Mouse (Mus musculus): ENCODE measurements at regions not wholly inside any gene's neighbourhood (a gene's known extent, or its start where the extent isn't known, plus 50 kb on each side); places are given as distances from the start of the nearest gene placed in this dataset.
A peak's percentile ranks its signal among the peaks of the same experiment; 100 is the strongest.

DNA sequence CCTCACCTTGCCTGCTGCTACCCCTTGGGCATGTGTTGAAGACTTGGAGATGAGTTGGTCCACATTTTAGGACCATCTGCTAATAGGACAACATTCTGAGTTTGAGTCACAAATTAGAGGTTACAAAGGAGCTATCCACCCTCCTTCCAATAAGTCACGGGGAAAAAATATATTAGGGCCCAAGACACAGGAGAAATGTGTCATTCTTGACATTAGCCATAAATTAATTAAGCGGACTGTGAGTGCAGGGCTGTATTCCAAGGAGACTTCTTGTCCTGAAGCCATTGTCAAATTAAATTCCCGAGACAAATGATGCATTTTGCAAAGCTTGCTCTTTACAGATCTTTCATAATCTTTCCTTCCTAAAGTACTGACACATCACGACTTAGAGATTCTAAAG lies 79.2 kb downstream of the 1700020N01Rik start:
- DNase-seq (ENCODE audit: low spot score) = no peak

DNA sequence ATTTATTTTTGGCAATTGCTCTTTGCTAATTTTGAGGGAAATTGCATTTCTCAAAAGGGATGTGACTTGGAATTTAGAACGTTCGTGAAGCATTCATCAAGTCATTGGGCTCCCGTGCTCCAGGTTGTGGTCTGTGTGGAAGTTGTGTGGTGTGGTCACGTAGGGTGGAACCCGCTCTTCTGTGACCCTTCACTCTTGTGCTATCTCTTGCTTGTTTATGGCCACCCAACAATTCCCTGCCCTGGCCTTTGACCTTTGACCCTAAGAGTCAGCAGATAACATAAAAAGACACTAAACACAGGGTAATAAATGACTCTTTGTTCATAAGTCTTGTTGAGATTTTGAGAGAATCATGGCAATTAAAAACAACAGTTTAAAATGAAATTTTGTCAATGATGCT lies 79.7 kb downstream of the 1700020N01Rik start:
- no peak for DNase-seq (ENCODE audit: low spot score)

DNA sequence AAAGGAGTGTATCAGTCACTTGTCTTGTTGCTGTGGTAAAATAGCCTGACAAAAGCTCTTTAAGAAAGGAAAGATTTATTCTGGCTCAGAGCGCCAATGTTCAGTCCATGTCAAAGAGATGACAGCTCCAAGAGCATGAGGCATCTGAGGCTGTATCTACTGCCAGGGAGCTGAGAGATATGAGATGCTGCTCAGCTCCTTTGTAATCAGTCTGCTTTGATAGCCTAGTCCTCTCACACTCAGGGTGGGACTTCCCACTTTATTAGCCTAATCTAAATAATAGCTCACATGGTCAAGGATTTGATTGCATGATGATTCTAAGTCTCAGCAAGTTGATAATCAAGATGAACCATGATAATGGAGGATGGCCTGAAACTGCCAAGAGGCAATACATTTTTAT lies 80.9 kb downstream of the 1700020N01Rik start:
- no peak for DNase-seq (ENCODE audit: low spot score)

DNA sequence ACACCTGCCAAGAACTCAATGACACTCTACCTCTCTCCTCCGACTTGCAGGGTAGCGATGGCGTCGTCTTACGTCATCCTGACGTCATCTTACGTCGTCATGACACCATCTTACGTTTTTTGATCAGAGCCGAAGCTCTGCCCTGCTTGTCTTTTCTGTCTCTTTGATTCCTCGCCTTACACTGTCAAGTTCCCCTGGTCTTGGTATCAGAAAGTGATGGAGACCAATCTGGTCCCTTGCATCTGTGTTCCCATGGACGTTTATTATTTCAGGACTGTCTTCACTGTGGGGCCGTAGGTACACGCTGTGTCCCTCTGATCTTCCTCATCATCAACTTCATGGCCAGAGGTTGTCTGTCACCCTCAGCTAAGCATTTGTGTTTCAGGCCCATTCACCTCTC lies 82.8 kb downstream of the 1700020N01Rik start:
- DNase-seq (ENCODE audit: low spot score) = no peak

DNA sequence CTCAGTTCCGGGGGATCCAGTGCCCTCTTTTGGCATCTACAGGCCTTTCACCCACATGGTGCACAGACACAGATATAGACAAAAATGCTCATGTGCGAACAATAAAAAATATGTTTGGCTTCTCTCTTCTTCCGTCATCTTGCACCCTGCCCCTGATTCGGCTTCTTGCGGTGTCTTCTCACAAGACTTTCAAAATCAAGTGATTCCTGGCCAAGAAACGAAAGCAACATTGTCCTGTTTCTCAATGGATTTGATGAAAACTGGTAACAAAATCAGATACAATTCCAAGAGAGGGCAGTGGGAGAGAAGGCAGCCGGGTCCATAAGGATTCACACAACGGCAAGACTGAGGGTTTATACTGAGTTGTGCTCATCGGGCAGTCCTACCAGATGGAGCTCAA lies 85.0 kb downstream of the 1700020N01Rik start:
- DNase-seq (ENCODE audit: low spot score) = no peak

DNA sequence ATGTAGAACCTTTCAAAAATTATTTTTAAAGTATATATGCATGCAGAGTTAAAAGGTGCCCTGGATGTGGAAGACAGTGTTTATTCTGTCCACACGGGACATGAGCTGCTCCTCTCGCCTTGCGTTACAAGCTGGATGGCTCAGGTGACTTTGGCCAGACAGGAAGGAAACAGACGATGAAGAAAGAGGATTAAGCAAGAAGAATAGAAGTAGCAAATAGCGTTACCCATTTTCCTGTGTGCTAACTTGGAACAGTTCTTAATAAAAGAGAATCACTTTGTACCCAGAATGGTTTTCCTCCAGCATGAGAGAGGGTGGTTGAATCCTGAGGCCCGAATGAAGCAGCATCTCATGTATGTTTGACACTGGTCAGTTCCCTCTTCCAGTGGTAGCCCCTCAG lies 85.4 kb downstream of the 1700020N01Rik start:
- DNase-seq (ENCODE audit: low spot score) = no peak

DNA sequence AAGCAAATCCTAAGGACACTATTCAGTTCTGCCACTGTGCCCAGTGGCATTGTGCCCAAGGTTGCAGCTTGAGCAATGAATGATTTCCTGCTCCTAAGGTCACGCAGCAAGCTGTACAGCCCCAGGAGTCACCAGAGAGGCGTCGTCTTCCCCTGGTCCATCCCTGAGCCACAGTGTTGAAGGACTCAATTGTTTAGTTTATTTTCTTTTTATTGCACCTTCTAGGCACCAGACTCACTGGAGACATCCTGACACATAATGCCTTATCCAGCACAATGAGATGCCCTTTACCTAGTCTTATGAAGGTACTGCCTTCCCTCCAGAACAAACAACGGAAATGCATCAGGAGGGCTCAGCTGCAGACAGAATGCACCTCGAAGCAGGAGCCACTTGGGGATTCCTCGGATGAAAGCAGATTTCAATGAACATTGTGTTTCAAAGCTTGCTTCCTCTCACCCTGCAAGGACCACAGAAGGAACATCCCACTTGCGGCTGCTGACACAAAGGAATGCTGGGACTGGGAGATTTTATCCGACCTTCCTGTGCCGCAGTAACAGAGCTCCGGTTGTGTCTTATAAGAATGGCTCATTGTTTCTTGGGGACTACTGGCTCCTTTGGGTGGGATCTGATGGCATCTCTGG lies 86.0 kb downstream of the 1700020N01Rik start:
- no peak for DNase-seq (ENCODE audit: low spot score)

DNA sequence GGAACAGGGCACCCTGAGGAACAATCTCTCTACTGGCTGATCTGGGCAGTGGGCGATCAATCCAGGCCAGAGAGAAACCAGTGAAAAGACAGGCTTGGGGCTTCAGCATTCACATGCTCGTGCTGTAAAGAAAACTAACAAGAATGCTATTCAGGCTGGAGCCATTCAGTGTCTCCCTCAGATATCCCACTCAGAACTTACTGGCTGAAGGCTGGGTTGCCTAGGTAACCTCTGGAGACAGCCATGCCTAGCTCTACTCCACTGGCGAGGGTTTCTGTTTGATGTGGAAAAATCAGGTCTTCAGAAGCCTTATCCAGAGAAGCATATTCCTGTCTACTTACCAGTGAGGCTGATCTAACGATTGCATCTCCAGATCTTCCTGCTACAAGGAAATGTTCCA lies 87.8 kb downstream of the 1700020N01Rik start:
- DNase-seq (ENCODE audit: low spot score) = no peak

DNA sequence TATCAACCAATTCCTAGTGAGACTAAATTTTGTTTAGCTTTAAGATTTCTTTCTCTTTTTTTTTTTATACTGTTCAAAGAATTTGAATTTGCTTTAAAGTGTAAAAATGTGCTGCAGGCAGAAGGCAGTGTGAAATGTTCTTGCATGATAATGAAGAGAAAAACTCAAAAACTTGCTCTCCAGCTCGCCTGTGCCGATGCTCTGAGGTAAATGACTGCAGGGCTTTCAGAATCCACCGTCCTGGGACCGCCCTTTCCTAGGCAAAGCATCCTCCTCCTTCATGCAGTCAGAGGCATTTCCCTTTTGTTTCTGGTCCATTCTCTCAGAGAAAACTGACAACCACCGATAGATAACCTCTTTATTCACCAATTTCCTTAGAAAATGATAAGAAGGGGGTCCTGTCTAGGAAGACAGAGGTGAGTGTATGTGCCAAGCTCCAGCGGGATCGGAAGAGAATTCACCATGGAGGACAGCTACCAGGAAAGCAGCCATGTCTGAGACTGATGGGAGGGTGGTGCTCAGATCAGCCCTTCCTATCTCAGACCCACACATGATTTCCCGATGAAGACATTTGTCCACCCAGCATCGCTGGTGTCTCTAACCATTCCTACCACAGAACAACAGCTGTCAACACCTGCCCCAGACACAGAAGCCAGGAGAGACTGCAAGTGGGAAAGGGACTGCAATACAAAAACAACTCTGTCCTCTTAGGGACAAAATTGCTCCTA lies 91.5 kb downstream of the 1700020N01Rik start:
- no peak for DNase-seq (ENCODE audit: low spot score)

DNA sequence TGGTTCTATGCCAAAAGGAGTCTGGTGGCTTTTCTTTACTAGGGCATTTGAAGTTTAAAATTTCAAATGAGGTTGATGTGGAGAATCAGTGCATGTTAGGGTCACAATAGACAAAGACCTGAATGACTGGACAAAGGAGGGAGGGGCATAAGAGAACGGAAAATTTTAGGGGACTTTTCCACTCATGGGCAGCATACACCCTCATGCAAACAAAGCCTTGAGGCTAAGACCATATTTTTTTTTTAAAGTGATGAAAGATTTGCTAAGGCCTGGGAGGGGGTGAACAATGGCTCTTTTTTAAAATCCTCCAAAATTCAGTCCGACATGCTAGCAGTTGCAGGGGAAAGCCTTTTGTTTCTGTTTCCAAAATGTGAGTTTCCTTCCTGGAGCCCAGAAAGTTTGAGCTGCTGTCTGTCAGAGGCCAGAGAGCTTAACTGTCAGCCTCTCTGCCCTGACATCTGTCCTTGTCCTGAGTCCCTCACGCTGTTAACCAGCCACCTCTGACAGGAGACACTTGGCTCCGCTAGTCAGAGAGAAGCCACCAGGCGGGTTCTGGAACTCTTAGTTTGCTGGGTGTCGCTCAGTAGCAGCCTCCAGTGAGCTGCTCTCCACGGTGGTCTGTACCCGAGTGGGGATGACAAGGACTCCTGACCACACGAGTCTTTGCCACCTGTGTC lies 92.3 kb downstream of the 1700020N01Rik start:
- DNase-seq (ENCODE audit: low spot score) = peak; percentile 70

DNA sequence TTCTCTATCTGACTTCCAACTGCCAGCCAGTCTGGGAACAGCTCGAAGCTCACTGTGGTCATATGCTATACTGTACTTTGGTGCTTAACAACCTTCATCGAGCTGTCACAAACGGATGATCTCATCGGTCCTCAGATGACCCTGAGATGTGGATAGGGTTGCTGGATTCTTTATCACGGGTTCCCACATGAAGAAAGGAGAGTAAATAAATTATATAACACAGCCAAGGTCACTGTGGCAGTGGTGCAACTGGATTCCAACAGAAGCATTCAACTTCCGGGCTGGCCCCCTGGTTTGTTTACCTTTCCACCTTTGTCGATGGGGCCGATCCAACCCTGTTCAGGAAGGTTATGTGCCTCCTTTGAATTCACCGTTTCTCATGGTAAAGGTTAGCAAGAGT lies 93.1 kb downstream of the 1700020N01Rik start:
- DNase-seq (ENCODE audit: low spot score) = no peak

DNA sequence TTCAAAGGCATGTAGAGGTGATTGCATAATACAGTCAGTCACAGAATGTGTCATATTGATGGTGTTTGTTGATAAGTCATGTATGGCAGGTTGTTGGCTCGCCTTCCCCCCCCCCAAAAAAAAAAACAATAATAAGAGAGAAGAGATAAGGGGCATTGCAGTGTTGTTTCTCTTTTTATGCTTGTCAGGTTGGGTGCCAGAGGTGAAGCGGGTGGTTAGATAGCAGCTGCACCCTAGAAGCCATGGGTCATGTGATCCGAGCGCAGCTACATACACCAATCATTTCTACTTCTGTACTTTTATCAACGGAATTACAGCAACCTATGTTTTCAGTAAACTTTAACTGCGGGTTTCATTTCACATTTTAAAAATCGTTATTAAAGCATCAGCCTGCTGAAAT lies 94.5 kb downstream of the 1700020N01Rik start:
- DNase-seq (ENCODE audit: low spot score) = no peak

DNA sequence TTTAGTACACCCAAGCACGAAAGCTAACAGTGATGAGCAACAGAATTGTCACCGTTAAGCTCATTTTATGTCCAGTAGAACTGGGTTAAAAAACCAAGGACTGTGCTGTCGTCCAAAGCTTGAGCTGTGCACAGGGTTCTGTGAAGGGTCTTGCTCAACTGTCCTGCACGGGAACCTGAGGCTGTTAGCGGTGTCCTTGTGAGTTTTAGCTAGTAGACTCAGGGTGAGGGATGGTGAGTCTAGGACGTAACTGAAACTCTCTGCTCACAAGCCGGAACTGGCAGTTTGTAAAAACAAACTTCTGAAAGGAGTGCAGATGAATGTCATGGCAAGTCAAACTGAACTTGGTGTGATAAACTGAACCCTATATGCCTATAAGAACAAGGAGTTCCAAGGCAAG lies 95.6 kb downstream of the 1700020N01Rik start:
- no peak for DNase-seq (ENCODE audit: low spot score)

DNA sequence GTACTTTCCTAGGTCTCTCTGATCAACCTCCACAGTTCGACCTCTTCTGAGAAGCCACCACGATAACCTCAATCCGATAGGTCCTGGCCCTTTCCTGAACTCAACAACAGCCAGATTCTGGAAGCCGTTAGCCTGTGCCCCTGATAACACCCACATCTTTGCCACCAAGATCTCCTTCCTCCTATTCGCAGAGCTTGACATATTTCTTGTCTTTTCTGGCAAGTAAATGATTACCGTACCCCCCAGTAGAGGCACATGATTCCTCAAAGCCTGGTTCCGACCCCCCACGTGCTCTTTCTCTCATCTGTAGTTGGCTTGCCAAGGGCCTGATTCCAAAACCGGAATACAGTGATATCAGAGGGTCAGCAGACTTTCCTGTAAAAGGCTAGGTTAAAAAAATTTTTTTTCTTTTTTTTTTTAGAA lies 96.9 kb downstream of the 1700020N01Rik start:
- DNase-seq (ENCODE audit: low spot score) = no peak

DNA sequence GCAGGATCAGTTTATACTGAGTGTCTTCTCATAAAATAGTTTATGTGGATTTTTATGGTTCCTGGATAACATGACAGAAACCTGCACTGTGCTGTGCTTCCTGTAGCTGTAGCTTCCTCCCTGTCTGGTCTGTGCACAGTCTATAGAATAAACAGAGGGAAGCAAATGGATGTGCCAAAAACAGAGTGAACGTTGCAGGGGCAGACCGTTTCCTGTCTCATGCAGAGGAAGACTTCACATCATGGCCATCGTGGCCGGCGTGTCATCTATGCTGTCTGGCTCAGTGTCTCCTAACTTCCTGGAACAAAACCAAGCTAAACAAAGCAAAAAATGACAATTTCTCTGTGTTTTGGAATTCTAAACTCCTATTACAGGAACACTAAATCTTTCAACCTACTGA lies 102.2 kb downstream of the 1700020N01Rik start:
- no peak for DNase-seq (ENCODE audit: low spot score)

DNA sequence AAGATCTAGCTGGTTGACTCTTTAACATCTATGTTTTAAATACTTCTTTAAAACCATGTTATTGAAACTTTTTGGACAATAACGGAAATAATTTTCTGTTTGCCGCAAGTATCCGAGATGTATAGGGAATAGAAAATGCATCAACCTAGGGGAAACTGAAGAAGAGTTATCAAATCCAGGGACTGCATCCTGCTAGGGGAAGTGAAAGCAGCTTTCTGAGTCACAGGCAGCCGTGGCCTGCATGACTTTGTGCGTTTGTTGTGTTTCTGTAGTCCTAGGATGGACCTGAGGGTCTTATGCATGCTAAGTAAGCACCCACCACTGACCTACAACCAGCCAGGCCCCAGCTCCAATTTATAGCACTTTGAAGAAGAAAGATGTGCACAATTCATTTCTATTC lies 103.7 kb downstream of the 1700020N01Rik start:
- DNase-seq (ENCODE audit: low spot score) = no peak

DNA sequence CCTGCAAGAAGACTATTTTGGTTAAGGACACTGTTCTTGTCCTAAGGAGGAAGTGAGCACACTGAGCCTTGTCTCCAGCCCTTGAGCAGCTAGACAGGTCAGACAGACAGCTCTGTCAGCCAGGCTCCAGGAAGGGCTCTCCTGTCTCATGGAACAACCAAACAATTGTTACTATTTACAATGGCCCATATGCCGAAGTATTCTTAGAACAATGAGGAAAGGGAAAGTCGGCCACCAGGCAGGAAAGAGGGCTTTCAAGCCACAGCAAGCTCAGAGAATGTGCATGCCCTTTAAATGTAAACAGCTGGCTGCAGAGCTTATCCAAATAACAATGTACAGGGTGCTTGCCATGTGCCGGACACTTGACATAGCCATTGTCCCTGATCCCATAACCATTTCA lies 108.6 kb downstream of the 1700020N01Rik start:
- DNase-seq (ENCODE audit: low spot score) = peak; percentile 49

DNA sequence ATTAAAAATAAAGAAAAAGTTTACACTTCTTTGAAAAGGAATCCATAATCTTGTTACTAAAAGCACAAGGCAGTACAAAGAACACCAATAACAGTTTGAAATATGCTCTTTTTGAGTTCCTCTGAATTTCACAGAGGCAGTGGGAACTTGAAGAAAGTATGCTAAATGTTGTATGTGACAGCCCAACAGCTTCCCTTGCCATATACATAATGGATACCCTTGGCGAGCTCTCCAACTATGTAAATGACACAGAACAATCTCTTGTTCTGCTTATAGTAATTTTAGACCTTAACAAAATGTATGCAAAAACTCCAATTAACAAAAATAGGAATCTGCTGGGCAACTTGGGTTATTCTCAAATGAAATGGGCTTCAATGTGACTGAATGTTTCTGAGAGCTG lies 109.2 kb downstream of the 1700020N01Rik start:
- no peak for DNase-seq (ENCODE audit: low spot score)

DNA sequence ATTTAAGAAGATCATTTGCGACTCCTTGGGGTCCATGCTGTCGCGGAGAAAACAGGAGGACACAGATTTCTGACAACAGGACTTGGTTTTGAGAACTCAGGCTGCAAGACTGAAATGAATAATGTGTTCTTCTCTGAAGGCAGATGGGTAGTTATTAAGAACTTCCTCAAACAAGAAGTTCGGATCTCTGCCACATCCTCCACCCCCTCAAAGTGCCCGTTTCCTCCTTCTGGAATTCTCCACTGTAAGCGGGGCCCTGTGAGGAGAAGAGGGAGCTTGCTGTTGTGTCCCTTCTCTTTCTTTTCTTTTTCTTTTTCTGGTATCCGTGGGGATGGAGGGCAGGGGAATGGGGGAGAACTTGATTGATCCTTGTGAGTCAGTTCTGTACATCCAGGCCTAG lies 118.9 kb downstream of the 1700020N01Rik start:
- peak; percentile 42 for DNase-seq (ENCODE audit: low spot score)

DNA sequence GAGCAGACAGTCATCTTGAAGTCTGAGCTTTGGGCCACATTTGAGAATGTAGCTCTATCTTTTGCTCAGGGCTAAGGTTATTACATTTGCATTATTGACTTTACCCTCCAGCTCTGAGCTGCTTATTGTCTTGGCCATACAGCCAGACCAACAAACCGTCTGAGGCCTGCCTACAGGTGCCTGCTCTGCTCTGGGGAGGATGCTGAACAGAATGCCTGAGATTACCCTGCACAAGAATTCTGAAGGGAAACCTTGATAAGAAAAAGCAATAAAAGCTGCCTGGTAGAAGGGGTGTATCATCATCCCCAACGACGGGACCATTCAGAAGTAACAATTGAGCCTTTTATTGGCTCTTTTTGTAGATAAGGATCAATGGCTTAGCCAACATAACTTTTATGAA lies 119.9 kb downstream of the 1700020N01Rik start:
- DNase-seq (ENCODE audit: low spot score) = no peak

DNA sequence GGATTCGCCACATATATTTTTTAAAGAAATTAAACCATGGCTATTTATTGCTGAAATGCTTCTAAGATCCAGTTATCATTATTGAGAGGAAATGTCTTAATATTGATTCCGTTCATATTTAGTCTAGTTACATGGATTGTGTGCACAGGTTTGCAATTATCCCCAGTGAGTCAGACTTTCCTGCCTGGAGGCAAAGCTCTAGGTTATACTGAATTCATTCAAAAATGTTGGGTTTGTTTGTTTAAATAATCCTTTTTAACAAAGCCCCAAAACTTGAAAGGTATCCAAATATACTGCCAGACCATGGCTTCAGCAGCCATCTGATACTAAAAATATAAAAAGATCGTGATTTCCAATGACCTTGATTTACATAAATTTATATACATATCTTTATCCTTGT lies 122.5 kb downstream of the 1700020N01Rik start:
- no peak for DNase-seq (ENCODE audit: low spot score)

DNA sequence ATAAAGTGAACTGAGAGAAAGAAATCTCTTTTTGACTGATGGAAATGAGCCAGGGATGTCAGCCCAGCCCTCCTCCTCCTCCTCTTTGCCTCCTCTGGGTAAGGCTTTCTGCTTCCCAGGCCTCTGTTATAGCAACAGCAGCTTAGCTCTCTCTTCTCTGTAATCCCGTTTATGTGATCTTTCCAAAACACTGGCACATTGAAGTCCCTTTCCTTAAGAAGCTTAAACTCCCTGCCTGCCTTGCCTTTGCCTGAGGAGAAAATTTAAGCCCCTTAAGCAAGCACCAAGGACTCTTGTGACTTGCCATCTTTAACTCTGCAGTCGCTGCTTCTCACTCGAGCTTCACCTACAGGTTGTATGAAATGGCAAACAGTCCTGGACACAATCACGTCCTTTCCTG lies 125.2 kb downstream of the 1700020N01Rik start:
- DNase-seq (ENCODE audit: low spot score) = no peak

DNA sequence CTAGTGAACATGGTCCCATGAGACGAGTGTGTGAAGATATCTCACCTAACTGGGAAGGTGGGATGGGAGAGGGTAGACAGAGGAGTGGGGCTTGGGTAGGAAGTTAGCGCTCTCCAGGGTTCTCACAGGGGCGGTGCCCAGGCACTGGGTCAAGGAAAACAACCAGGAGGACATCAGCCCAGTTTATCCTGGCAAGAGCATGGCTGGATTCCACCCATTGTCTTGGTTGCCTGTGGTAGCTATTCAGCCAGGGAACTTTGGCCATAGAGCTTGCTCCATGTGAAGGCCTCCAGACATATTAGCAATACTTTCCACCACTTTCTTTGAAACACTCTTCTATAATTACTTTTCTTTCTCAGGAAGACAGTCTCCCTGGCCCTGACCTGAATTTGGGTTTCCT lies 131.4 kb downstream of the 1700020N01Rik start:
- DNase-seq (ENCODE audit: low spot score) = no peak
